Mouse (Mus musculus) Patski (cell line): ENCODE data around the gene Hes1. TPM values are rescaled to one million over a fixed set of nuclear protein-coding genes. Genes with fewer than 3 reads are reported as not detected.
"Not testable (repeated sequence)": the region's sequence is repeated elsewhere in the genome, so short reads cannot be mapped to it uniquely, and the experiment has no call there.

Source experiments
- ATAC-seq: fragments of 100-300 bp; one replicate; pipeline ENCODE4 v1.8.0; 2021
- CTCF ChIA-PET: fragments of 350-600 bp; sonication (Branson Sonifier 250); formaldehyde crosslinking; loops from one replicate; lab custom pipeline; 2022; ENCODE audit warnings: inconsistent platforms; lab: Charles Lee
- POLR2A ChIA-PET: fragments of 350-600 bp; sonication (Branson Sonifier 250); formaldehyde crosslinking; loops from one replicate; lab custom pipeline; 2022; ENCODE audit warnings: antibody characterized with exemption, inconsistent platforms; lab: Charles Lee
- DNase-seq: peaks from one replicate; pipeline ENCODE4 v3.0.0-alpha.2; 2011; ENCODE audit warnings: low read depth, low spot score
- H3K27me3 ChIP-seq: fragments of 371-371 bp; one replicate; pipeline ENCODE4 v1.5.1; 2021
- CTCF ChIP-seq: fragments of 100-300 bp; IDR thresholded peaks from one replicate; pipeline ENCODE4 v1.5.1; 2021
- in situ Hi-C: fragments of 300-500 bp; cut with MboI; formaldehyde crosslinking; loops from 3 replicates; pipeline ENCODE4 v1.11.1; 2018; ENCODE audit warnings: low pct_unique_long_range_greater_than_20kb, mixed read lengths
- polyA plus RNA-seq: library from polyadenylated mRNA; unstranded; gene quantifications from one replicate; pipeline ENCODE4 v1.2.3, GENCODE M21; 2021

Gene Hes1
- polyA plus RNA-seq, 1 experiment from 2014 or later = 187 TPM

GRCm38 (mm10) chr16:30088646-30089045 is 24.5 kb downstream of the Hes1 start:
- in situ Hi-C loops = no loop called here
- CTCF ChIA-PET = no interaction called here
- no peak for ATAC-seq
- TF ChIP-seq CTCF = no peak
- no peaks in the 10 kb centered on the region for H3K27me3 ChIP-seq
- POLR2A ChIA-PET = no interaction called here
- no peak for DNase-seq

- ChIA-PET POLR2A (no interaction called here), CTCF (no interaction called here)
- ATAC-seq = no peak
- no peaks in the 10 kb centered on the region for H3K27me3 ChIP-seq
- TF ChIP-seq CTCF = no peak
- no peak for DNase-seq
- in situ Hi-C loops = no loop called here
Measured at GRCm38 (mm10) chr16:30090200-30090865, 26.1 kb downstream of the Hes1 start.

GRCm38 (mm10) chr16:30096050-30096449 is 31.9 kb downstream of the Hes1 start:
- TF ChIP-seq CTCF = no peak
- ChIA-PET POLR2A (no interaction called here), CTCF (no interaction called here)
- no peaks in the 10 kb centered on the region for H3K27me3 ChIP-seq
- in situ Hi-C loops = no loop called here
- no peak for DNase-seq
- no peak for ATAC-seq

GRCm38 (mm10) chr16:30096475-30096874 is 32.3 kb downstream of the Hes1 start:
- H3K27me3 ChIP-seq = no peaks in the 10 kb centered on the region
- ChIA-PET CTCF (no interaction called here), POLR2A (no interaction called here)
- ATAC-seq (no peak), DNase-seq (no peak)
- in situ Hi-C loops = no loop called here
- TF ChIP-seq CTCF = no peak

- ChIA-PET POLR2A (no interaction called here), CTCF (interaction anchor here (1.9 kb wide), 1 partner anchor 15 kb away, joined by 8 read pairs; no protein-coding TSS in a partner anchor)
- H3K27me3 ChIP-seq = no peaks in the 10 kb centered on the region
- in situ Hi-C loops = no loop called here
- DNase-seq (peak; percentile 85), ATAC-seq (peak; percentile 71)
- no peak for TF ChIP-seq CTCF
Measured at GRCm38 (mm10) chr16:30099124-30099523, 34.9 kb downstream of the Hes1 start.

GRCm38 (mm10) chr16:30102149-30102915 is 38.1 kb downstream of the Hes1 start:
- in situ Hi-C loops = no loop called here
- DNase-seq = no peak
- ChIA-PET POLR2A (interaction anchor here (0.6 kb wide), 1 partner anchor 111 kb away, joined by 3 read pairs; no protein-coding TSS in a partner anchor), CTCF (no interaction called here)
- no peak for TF ChIP-seq CTCF
- ATAC-seq = no peak
- no peaks in the 10 kb centered on the region for H3K27me3 ChIP-seq

- CTCF ChIA-PET = no interaction called here
- ATAC-seq (no peak), DNase-seq (no peak)
- TF ChIP-seq CTCF = no peak
- in situ Hi-C loops = no loop called here
- no peaks in the 10 kb centered on the region for H3K27me3 ChIP-seq
- POLR2A ChIA-PET = interaction anchor here (0.6 kb wide), 1 partner anchor 110 kb away, joined by 3 read pairs; no protein-coding TSS in a partner anchor
Measured at GRCm38 (mm10) chr16:30102982-30103381, 38.8 kb downstream of the Hes1 start.

GRCm38 (mm10) chr16:30103495-30103894 is 39.3 kb downstream of the Hes1 start:
- ATAC-seq = no peak
- ChIA-PET CTCF (no interaction called here), POLR2A (no interaction called here)
- in situ Hi-C loops = no loop called here
- no peak for TF ChIP-seq CTCF
- no peaks in the 10 kb centered on the region for H3K27me3 ChIP-seq
- DNase-seq = no peak

GRCm38 (mm10) chr16:30104363-30104762 is 40.2 kb downstream of the Hes1 start:
- in situ Hi-C loops = no loop called here
- TF ChIP-seq CTCF = no peak
- ATAC-seq (no peak), DNase-seq (no peak)
- ChIA-PET POLR2A (interaction anchor here (0.5 to 0.6 kb wide), 2 partner anchors 54 to 100 kb away, joined by 3 to 5 read pairs; no protein-coding TSS in a partner anchor), CTCF (interaction anchor here (1.3 kb wide), 1 partner anchor 31 kb away, joined by 3 read pairs; no protein-coding TSS in a partner anchor)
- H3K27me3 ChIP-seq = no peaks in the 10 kb centered on the region

- ChIA-PET POLR2A (no interaction called here), CTCF (no interaction called here)
- DNase-seq (no peak), ATAC-seq (no peak)
- no peak for TF ChIP-seq CTCF
- H3K27me3 ChIP-seq = no peaks in the 10 kb centered on the region
- in situ Hi-C loops = no loop called here
Measured at GRCm38 (mm10) chr16:30105476-30105875, 41.3 kb downstream of the Hes1 start.

- POLR2A ChIA-PET = not testable (repeated sequence)
Measured at GRCm38 (mm10) chr16:30108167-30108566, 44.0 kb downstream of the Hes1 start.

More at GRCm38 (mm10) chr16:30108167-30108566, 44.0 kb downstream of the Hes1 start:
- DNase-seq, in situ Hi-C loops, H3K27me3 ChIP-seq, ATAC-seq: not testable (repeated sequence)
- CTCF ChIA-PET = interaction anchor here (1.2 kb wide), 1 partner anchor 34 kb away, joined by 3 read pairs; no protein-coding TSS in a partner anchor
